Mouse (Mus musculus) stomach, embryonic 16.5 days (tissue): ENCODE results near the gene Hist1h3c. TPM values are rescaled to one million over a fixed set of nuclear protein-coding genes. Genes with fewer than 3 reads are reported as not detected.
"Not testable (repeated sequence)": the region's sequence is repeated elsewhere in the genome, so short reads cannot be mapped to it uniquely, and the experiment has no call there.

Experiments used
- ATAC-seq: fragments of 200-750 bp; cut with Nextera tagmentation; 2 replicates; pipeline ENCODE4 v1.8.0; 2017; ENCODE audit warnings: moderate number of reproducible peaks, moderate TSS enrichment; ENCODE audit not compliant: insufficient read depth, low FRiP score
- H3K27ac ChIP-seq: fragments of 300-500 bp; sonication (generic); 2 replicates; pipeline ENCODE4 v1.5.1; 2014; ENCODE audit warnings: low read length
- H3K27me3 ChIP-seq: fragments of 300-500 bp; sonication (generic); 2 replicates; pipeline ENCODE4 v1.6.1; 2014; ENCODE audit warnings: low read length, control low read depth, mixed read lengths; ENCODE audit not compliant: control insufficient read depth, insufficient read depth
- H3K36me3 ChIP-seq: fragments of 300-500 bp; sonication (generic); 2 replicates; pipeline ENCODE4 v1.6.1; 2014; ENCODE audit warnings: low read length; ENCODE audit not compliant: control insufficient read depth, insufficient read depth
- H3K4me1 ChIP-seq: fragments of 300-500 bp; sonication (generic); 2 replicates; pipeline ENCODE4 v1.6.1; 2014; ENCODE audit warnings: low read length, control low read depth, mixed read lengths; ENCODE audit not compliant: control insufficient read depth, insufficient read depth
- H3K4me2 ChIP-seq: fragments of 300-500 bp; sonication (generic); 2 replicates; pipeline ENCODE4 v1.6.1; 2014; ENCODE audit warnings: low read depth, low read length, mixed read lengths
- H3K4me3 ChIP-seq: fragments of 300-500 bp; sonication (generic); replicated peaks from 2 replicates; pipeline ENCODE4 v1.5.1; 2014; ENCODE audit warnings: mild to moderate bottlenecking, low read length
- H3K9ac ChIP-seq: fragments of 300-500 bp; sonication (generic); 2 replicates; pipeline ENCODE4 v1.6.1; 2014; ENCODE audit warnings: low read length
- H3K9me3 ChIP-seq: fragments of 300-500 bp; sonication (generic); replicated peaks from 2 replicates; pipeline ENCODE4 v1.6.1; 2016; ENCODE audit warnings: low read length, control low read depth; ENCODE audit not compliant: control insufficient read depth
- WGBS: fragments of 180-500 bp; shearing (Covaris S2); extraction: QIAGEN DNeasy Blood & Tissue Kit; methylation state at CpG from one replicate; pipeline ENCODE4 v1.1.7; 2014; 5-methylcytosine and 5-hydroxymethylcytosine counted together
- polyA plus RNA-seq: library from polyadenylated mRNA; unstranded; fragments of >200 nt; fragmentation: Nextera tagmentation; extraction: Ambion mirVana; gene quantifications from 2 replicates; pipeline ENCODE4 v1.2.1, GENCODE M21; 2015

Gene Hist1h3c
- polyA plus RNA-seq, 1 experiment from 2014 or later: 3.1 TPM

DNA sequence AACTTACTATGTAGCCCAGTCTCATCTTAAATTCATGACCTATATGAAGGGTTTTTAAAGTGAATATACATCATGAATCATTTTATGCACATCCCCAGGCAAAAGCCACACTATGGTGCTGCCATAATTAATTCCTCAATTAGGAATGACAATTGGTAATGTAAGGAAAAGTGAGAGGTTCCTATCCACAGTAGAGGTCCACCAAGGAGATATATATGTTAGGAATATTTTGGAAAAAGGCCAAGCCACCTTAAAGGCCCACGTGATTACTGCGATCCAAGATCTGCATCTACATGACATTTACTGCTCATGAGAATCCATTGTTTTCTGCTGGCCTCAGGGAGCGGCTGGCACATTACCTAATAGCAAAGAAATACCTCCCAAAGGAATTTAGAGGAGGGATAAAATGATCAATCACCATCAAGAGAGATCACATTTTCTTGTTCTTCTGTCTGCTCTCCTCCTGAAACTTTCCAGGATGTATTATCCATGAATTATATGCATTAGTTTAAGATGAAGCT, 13.9 kb upstream of the Hist1h3c start:
- ATAC-seq: no peak
- no peak overlapping the region for H3K27ac ChIP-seq
- H3K36me3 ChIP-seq: no peaks in the 10 kb centered on the region
- H3K4me1 ChIP-seq: peaks cover 16% of the 10 kb centered on the region
- H3K9me3 ChIP-seq: no peaks in the 10 kb centered on the region
- H3K4me3 ChIP-seq: no peak overlapping the region
- WGBS: 77% methylated on average over 3 of the region's 3 CpGs
- H3K9ac ChIP-seq: no peak overlapping the region
- no peaks in the 10 kb centered on the region for H3K27me3 ChIP-seq
- H3K4me2 ChIP-seq: no peak overlapping the region

- no peak overlapping the region for H3K4me2 ChIP-seq
Measured at GRCm38 (mm10) chr13:23757921-23758320, 12.5 kb upstream of the Hist1h3c start.

GRCm38 (mm10) chr13:23757211-23757773, 11.9 kb upstream of the Hist1h3c start:
- Histone ChIP-seq H3K27me3 (no peaks in the 10 kb centered on the region), H3K27ac (peak overlapping the region; percentile 91), H3K4me3 (peak overlapping the region; percentile 47), H3K4me2 (peak overlapping the region; percentile 74), H3K36me3 (no peaks in the 10 kb centered on the region), H3K9me3 (no peaks in the 10 kb centered on the region), H3K4me1 (peaks cover 5% of the 10 kb centered on the region), H3K9ac (peak overlapping the region; percentile 71)
- 2% methylated on average over 15 of the region's 23 CpGs for WGBS
- ATAC-seq: no peak

More at GRCm38 (mm10) chr13:23757921-23758320, 12.5 kb upstream of the Hist1h3c start:
- H3K9me3 ChIP-seq: no peaks in the 10 kb centered on the region
- no peaks in the 10 kb centered on the region for H3K27me3 ChIP-seq
- H3K4me1 ChIP-seq: peaks cover 7% of the 10 kb centered on the region
- H3K9ac ChIP-seq: no peak overlapping the region
- no peak overlapping the region for H3K4me3 ChIP-seq
- no peaks in the 10 kb centered on the region for H3K36me3 ChIP-seq
- no peak overlapping the region for H3K27ac ChIP-seq
- 34% methylated on average over 3 of the region's 3 CpGs for WGBS
- ATAC-seq: no peak

- Histone ChIP-seq H3K4me3 (peak within 1 kb of the TSS; percentile 47), H3K4me2 (peak within 1 kb of the TSS; percentile 74), H3K27me3 (no peaks in the 10 kb centered on the region), H3K27ac (peak within 1 kb of the TSS; percentile 91), H3K9me3 (no peaks in the 10 kb centered on the region), H3K4me1 (peaks cover 5% of the 10 kb centered on the region), H3K9ac (peak within 1 kb of the TSS; percentile 71), H3K36me3 (no peaks in the 10 kb centered on the region)
- WGBS: under 1% methylated on average over 19 of the region's 22 CpGs
- ATAC-seq: peak; percentile 80
Measured at GRCm38 (mm10) chr13:23756790-23757189, 11.4 kb upstream of the Hist1h3c start, which contains the start of gene Hist1h4b. Gene Hist1h4b (plus strand): TSS chr13:23757013.

DNA sequence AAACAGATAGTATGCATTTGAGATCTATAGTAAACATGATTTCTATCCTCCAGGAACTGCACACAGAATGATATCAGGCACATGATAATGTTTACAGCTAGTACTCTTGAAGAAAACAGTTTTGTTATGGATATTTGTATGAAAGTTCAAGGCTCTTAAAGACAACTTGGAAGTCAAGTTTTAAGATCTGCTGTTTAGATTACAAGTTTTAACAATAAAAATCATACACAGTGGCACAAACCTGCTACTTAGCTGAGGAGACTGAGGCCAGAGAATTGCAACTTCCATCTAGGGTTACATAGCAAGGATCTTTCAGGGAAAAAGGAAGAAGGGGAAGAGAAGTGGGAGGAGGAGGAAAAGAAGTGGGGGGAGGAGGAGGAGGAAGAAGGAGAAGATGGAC, 9.6 kb upstream of the Hist1h3c start:
- no peaks in the 10 kb centered on the region for H3K27me3 ChIP-seq
- no peak overlapping the region for H3K4me3 ChIP-seq
- H3K4me1 ChIP-seq: peaks cover 5% of the 10 kb centered on the region
- H3K4me2 ChIP-seq: no peak overlapping the region
- no peaks in the 10 kb centered on the region for H3K36me3 ChIP-seq
- H3K9ac ChIP-seq: no peak overlapping the region
- no peak overlapping the region for H3K27ac ChIP-seq
- H3K9me3 ChIP-seq: no peaks in the 10 kb centered on the region
- ATAC-seq: no peak

- Histone ChIP-seq H3K9ac (no peak overlapping the region), H3K4me2 (peak overlapping the region; percentile 52), H3K27me3 (no peaks in the 10 kb centered on the region), H3K9me3 (no peaks in the 10 kb centered on the region), H3K4me3 (no peak overlapping the region; the same call in 1 of the 2 replicates), H3K4me1 (peaks cover 5% of the 10 kb centered on the region), H3K27ac (peak overlapping the region; percentile 39), H3K36me3 (no peaks in the 10 kb centered on the region)
- no peak for ATAC-seq
- 47% methylated on average over 4 of the region's 4 CpGs for WGBS
Measured at GRCm38 (mm10) chr13:23753314-23754078, 8.1 kb upstream of the Hist1h3c start.

GRCm38 (mm10) chr13:23752742-23753172, 7.4 kb upstream of the Hist1h3c start:
- peak overlapping the region; percentile 41 for H3K4me3 ChIP-seq
- H3K4me2 ChIP-seq: peak overlapping the region; percentile 52
- H3K4me1 ChIP-seq: peaks cover 11% of the 10 kb centered on the region
- no peaks in the 10 kb centered on the region for H3K27me3 ChIP-seq
- no peaks in the 10 kb centered on the region for H3K9me3 ChIP-seq
- peak overlapping the region; percentile 78 for H3K27ac ChIP-seq
- H3K9ac ChIP-seq: peak overlapping the region; percentile 61
- ATAC-seq: no peak
- WGBS: 3% methylated on average over 6 of the region's 6 CpGs
- no peaks in the 10 kb centered on the region for H3K36me3 ChIP-seq

DNA sequence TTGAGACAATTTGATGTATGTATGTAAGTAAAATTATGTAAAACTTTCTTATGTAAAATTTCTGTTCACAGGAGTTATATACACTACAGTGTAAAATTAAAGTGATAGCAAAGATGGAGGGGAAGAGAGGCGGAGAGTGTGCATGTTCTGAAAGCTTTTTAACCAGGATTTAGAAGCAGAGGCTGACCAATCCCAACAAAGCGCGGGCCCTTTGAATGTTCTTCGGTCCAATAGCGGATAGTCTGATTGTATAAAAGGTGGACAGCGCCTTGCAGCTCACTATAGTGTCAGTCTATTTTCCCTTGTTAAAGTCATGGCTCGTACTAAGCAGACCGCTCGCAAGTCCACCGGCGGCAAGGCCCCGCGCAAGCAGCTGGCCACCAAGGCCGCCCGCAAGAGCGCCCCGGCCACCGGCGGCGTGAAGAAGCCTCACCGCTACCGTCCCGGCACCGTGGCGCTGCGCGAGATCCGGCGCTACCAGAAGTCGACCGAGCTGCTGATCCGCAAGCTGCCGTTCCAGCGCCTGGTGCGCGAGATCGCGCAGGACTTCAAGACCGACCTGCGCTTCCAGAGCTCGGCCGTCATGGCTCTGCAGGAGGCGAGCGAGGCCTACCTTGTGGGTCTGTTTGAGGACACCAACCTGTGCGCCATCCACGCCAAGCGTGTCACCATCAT, 6.8 kb upstream of the Hist1h3c start, which contains the start of gene Hist1h3b:
Gene Hist1h3b (plus strand): TSS at position 201 of the 675 bp plus-strand sequence.
- WGBS: under 1% methylated on average over 16 of the region's 47 CpGs
- not testable (repeated sequence) for H3K36me3 ChIP-seq, H3K9me3 ChIP-seq, H3K27me3 ChIP-seq
- H3K9ac ChIP-seq: peak within 1 kb of the TSS; percentile 71
- peak within 1 kb of the TSS; percentile 61 for H3K4me2 ChIP-seq
- H3K27ac ChIP-seq: peak within 1 kb of the TSS; percentile 96
- H3K4me3 ChIP-seq: peak within 1 kb of the TSS; percentile 47
- H3K4me1 ChIP-seq: peaks cover 10% of the 10 kb centered on the region
- peak; percentile 88 for ATAC-seq
